Mouse (Mus musculus) hindbrain, embryonic 13.5 days (tissue): ENCODE data around the gene Gse1. TPM values are rescaled to one million over a fixed set of nuclear protein-coding genes. Genes with fewer than 3 reads are reported as not detected.

Experiments used
- ATAC-seq: fragments of 200-750 bp; cut with Nextera tagmentation; 2 replicates; pipeline ENCODE4 v1.8.0; 2017; ENCODE audit warnings: moderate TSS enrichment; ENCODE audit not compliant: low FRiP score
- H3K27ac ChIP-seq: fragments of 300-500 bp; sonication (generic); 2 replicates; pipeline ENCODE4 v1.5.1; 2015; ENCODE audit warnings: inconsistent platforms, mild to moderate bottlenecking, moderate library complexity
- H3K27me3 ChIP-seq: fragments of 300-500 bp; sonication (generic); 2 replicates; pipeline ENCODE4 v1.6.1; 2015; ENCODE audit warnings: mild to moderate bottlenecking, inconsistent platforms
- H3K36me3 ChIP-seq: fragments of 300-500 bp; sonication (generic); 2 replicates; pipeline ENCODE4 v1.6.1; 2015; ENCODE audit warnings: mild to moderate bottlenecking, inconsistent platforms
- H3K4me1 ChIP-seq: fragments of 300-500 bp; sonication (generic); replicated peaks from 2 replicates; pipeline ENCODE4 v1.6.1; 2015; ENCODE audit warnings: inconsistent platforms
- H3K4me2 ChIP-seq: fragments of 300-500 bp; sonication (generic); 2 replicates; pipeline ENCODE4 v1.6.1; 2015; ENCODE audit warnings: inconsistent platforms, mild to moderate bottlenecking, moderate library complexity
- H3K4me3 ChIP-seq: fragments of 300-500 bp; sonication (generic); 2 replicates; pipeline ENCODE4 v1.5.1; 2015; ENCODE audit warnings: mild to moderate bottlenecking, inconsistent platforms
- H3K9ac ChIP-seq: fragments of 300-500 bp; sonication (generic); 2 replicates; pipeline ENCODE4 v1.6.1; 2015; ENCODE audit warnings: mild to moderate bottlenecking, inconsistent platforms
- H3K9me3 ChIP-seq: fragments of 300-500 bp; sonication (generic); 2 replicates; pipeline ENCODE4 v1.6.1; 2016; ENCODE audit warnings: inconsistent platforms
- WGBS: fragments of 180-500 bp; shearing (Covaris S2); methylation state at CpG from one replicate; pipeline ENCODE4 v1.1.7; 2015; 5-methylcytosine and 5-hydroxymethylcytosine counted together
- polyA plus RNA-seq: library from polyadenylated mRNA; unstranded; fragments of >200 nt; fragmentation: Nextera tagmentation; extraction: Ambion mirVana; gene quantifications from 2 replicates; pipeline ENCODE4 v1.2.1, GENCODE M21; 2015

The Gse1 gene
- polyA plus RNA-seq, 1 experiment from 2014 or later: 22.1 TPM

- no peaks in the 10 kb centered on the region for H3K36me3 ChIP-seq
- peak overlapping the region; percentile 66 for H3K27ac ChIP-seq
- 0 out of 2 replicates have a peak overlapping the region, but pooled peaks have one; percentile 43 for H3K9ac ChIP-seq
- WGBS: 3% methylated on average over 21 of the region's 21 CpGs
- 0 out of 2 replicates have a peak overlapping the region, but pooled peaks have one; percentile 4 for H3K4me3 ChIP-seq
- ATAC-seq: peak; percentile 46
- H3K4me1 ChIP-seq: peaks cover 99% of the 10 kb centered on the region
- H3K9me3 ChIP-seq: no peaks in the 10 kb centered on the region
- H3K4me2 ChIP-seq: peak overlapping the region; percentile 41
- H3K27me3 ChIP-seq: no peaks in the 10 kb centered on the region
Observed at GRCm38 (mm10) chr8:120509136-120510034, 281.1 kb downstream of the Gse1 start.

DNA sequence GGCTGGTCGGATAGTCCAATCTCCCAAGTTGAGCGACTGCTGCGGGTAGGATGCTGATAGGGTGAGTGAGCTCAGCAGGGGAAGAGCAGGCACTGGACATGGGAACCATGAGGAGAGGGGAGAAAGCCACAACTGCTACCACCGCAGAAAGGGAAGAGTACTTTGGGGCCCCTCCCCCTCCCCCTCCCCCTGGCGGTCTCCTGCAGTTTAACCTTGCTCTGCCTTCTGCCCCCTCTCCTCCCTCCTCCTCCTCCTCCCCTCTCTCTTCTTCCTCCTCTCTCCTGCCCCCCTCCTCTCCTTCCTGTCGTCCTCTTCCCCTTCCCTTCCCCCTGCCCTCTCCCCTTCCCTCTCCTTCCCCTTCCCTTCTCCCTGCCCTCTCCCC lies 281.8 kb downstream of the Gse1 start:
- Histone ChIP-seq H3K9ac (0 out of 2 replicates have a peak overlapping the region, but pooled peaks have one; percentile 43), H3K9me3 (no peaks in the 10 kb centered on the region), H3K4me3 (no peak overlapping the region), H3K4me1 (peaks cover 99% of the 10 kb centered on the region), H3K27me3 (no peaks in the 10 kb centered on the region), H3K4me2 (peak overlapping the region; percentile 41), H3K27ac (peak overlapping the region; percentile 66), H3K36me3 (no peaks in the 10 kb centered on the region)
- ATAC-seq: no peak
- WGBS: 0% methylated on average over 6 of the region's 6 CpGs

- no peaks in the 10 kb centered on the region for H3K9me3 ChIP-seq
- H3K9ac ChIP-seq: peak overlapping the region; percentile 51
- H3K27ac ChIP-seq: peak overlapping the region; percentile 89; the same call in 1 of the 2 replicates
- WGBS: 23% methylated on average over 5 of the region's 5 CpGs
- peak overlapping the region; percentile 17; the same call in 1 of the 2 replicates for H3K4me2 ChIP-seq
- H3K27me3 ChIP-seq: no peaks in the 10 kb centered on the region
- H3K36me3 ChIP-seq: no peaks in the 10 kb centered on the region
- H3K4me3 ChIP-seq: no peak overlapping the region
- ATAC-seq: no peak
- H3K4me1 ChIP-seq: peaks cover 99% of the 10 kb centered on the region
Observed at GRCm38 (mm10) chr8:120510863-120511457, 282.7 kb downstream of the Gse1 start.

DNA sequence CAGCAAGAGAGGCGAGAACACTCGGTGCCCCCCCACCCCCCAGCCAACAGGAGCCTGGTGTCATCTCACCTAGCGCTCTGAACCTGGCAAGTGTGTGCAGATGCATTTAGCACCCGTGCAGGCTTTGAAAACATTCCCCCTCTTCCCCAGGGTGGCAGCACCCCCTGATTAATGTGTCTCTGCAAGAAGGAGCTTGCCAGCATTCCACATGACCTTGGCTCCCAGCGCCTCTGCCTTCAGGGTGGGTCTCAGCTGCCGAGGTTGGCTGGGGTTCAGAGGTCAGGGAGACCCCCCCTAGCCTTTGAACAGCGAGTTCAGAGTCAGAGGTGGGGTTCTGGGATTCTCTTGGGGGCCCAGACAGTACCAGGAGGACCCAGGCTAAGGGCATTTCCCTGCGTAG lies 283.5 kb downstream of the Gse1 start:
- H3K27me3 ChIP-seq: no peaks in the 10 kb centered on the region
- no peak for ATAC-seq
- H3K9me3 ChIP-seq: no peaks in the 10 kb centered on the region
- peaks cover 99% of the 10 kb centered on the region for H3K4me1 ChIP-seq
- peak overlapping the region; percentile 51; the same call in 1 of the 2 replicates for H3K9ac ChIP-seq
- H3K4me3 ChIP-seq: no peak overlapping the region
- WGBS: 25% methylated on average over 8 of the region's 8 CpGs
- H3K4me2 ChIP-seq: peak overlapping the region; percentile 17
- H3K27ac ChIP-seq: peak overlapping the region; percentile 89
- H3K36me3 ChIP-seq: no peaks in the 10 kb centered on the region

DNA sequence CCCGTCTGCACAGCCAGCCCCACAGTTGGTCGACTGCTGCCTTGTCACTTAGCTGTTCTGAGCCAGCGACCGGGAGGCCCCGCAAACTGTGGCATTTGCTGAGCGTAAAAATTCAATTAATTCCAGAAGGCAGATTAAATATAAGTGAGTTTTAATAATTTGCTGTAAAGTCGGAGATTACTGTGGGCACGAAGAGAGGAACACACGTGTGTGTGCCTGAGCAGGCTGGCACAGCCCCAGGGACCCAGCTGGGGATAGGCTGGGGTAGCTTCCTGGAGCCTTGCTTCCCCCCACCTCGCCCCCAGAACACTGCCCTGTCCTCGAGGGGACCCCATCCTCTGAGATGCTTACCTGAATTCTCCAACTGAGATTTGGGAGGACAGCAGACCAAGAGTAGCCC lies 284.1 kb downstream of the Gse1 start:
- Histone ChIP-seq H3K9me3 (no peaks in the 10 kb centered on the region), H3K27me3 (no peaks in the 10 kb centered on the region), H3K4me1 (peaks cover 100% of the 10 kb centered on the region), H3K9ac (peak overlapping the region; percentile 51; the same call in 1 of the 2 replicates), H3K4me2 (peak overlapping the region; percentile 17), H3K27ac (peak overlapping the region; percentile 89), H3K36me3 (no peaks in the 10 kb centered on the region), H3K4me3 (no peak overlapping the region)
- ATAC-seq: no peak
- WGBS: 21% methylated on average over 11 of the region's 11 CpGs

DNA sequence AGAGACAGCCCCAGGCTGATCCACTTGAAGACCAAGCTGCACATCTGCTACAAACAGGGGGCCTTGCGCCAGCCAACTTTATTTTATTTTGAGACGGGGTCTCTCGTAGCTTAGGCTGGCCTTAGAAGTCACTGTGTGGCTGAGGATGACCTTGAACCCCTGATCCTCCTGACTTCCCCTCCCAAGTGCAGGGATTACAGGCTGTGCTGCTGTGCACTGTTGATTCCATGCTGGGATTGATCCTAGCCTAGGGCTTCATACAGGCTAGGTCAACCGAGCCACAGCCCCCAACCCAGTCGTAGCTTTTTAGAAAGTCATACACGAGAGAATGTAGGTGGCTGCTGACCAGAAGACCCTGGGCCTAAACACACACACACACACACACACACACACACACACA lies 284.9 kb downstream of the Gse1 start:
- Histone ChIP-seq H3K27ac (peak overlapping the region; percentile 89), H3K9me3 (no peaks in the 10 kb centered on the region), H3K4me3 (no peak overlapping the region), H3K4me2 (peak overlapping the region; percentile 40; the same call in 1 of the 2 replicates), H3K4me1 (peaks cover 100% of the 10 kb centered on the region), H3K9ac (peak overlapping the region; percentile 66; the same call in 1 of the 2 replicates), H3K36me3 (no peaks in the 10 kb centered on the region), H3K27me3 (no peaks in the 10 kb centered on the region)
- ATAC-seq: no peak
- WGBS: 33% methylated on average over 6 of the region's 6 CpGs

GRCm38 (mm10) chr8:120513638-120514461 lies 285.6 kb downstream of the Gse1 start:
- Histone ChIP-seq H3K4me3 (no peak overlapping the region), H3K27ac (peak overlapping the region; percentile 89), H3K4me1 (peaks cover 100% of the 10 kb centered on the region), H3K9me3 (no peaks in the 10 kb centered on the region), H3K9ac (peak overlapping the region; percentile 66), H3K4me2 (peak overlapping the region; percentile 40), H3K36me3 (no peaks in the 10 kb centered on the region), H3K27me3 (no peaks in the 10 kb centered on the region)
- ATAC-seq: peak; percentile 32; the same call in 1 of the 2 replicates
- WGBS: 6% methylated on average over 26 of the region's 26 CpGs

DNA sequence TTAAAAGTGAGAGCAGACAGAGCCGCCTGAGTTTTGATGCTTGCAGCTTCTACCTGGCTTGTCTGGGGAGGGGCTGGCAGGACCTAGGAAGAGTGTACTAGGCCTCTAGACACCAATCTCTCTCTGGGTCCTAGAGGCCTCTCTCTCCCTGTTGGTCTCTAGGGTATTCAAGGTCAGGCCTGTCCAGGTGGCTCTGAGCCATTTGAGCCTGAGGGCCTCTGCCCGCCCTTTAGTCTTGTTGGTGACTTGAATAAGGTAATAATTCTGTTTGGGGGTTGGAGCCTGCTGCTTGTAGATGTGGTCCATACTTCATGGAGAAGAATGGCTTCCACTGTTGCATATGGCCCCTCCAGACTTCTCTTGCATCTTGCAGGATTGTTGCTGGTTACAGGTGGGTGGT lies 287.0 kb downstream of the Gse1 start:
- 90% methylated on average over 2 of the region's 2 CpGs for WGBS
- Histone ChIP-seq H3K9me3 (no peaks in the 10 kb centered on the region), H3K9ac (no peak overlapping the region), H3K4me1 (peaks cover 100% of the 10 kb centered on the region), H3K4me3 (no peak overlapping the region), H3K4me2 (no peak overlapping the region), H3K27me3 (no peaks in the 10 kb centered on the region), H3K36me3 (no peaks in the 10 kb centered on the region), H3K27ac (peak overlapping the region; percentile 89)
- ATAC-seq: no peak

DNA sequence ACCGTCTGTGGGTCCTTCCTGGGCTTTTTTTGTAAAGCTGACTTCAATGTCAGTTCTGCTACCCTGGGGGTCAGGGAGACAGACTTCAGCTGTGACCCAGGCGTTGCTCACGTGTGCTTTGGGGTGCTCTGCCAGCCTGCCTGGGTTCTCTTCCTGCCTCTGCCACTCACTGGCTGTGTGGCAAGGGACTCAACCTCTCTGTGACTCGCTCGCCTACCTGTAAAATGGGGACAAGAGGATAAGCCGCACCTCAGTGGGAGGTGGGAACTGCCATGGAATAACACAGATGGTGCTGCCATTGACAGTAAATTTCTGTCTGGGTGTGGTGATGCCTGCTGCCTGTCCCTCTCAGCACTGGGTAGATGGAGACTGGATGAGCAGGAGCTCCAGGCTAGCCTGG lies 287.4 kb downstream of the Gse1 start:
- no peaks in the 10 kb centered on the region for H3K36me3 ChIP-seq
- no peak overlapping the region for H3K9ac ChIP-seq
- no peaks in the 10 kb centered on the region for H3K9me3 ChIP-seq
- H3K27ac ChIP-seq: peak overlapping the region; percentile 89; the same call in 1 of the 2 replicates
- H3K4me3 ChIP-seq: no peak overlapping the region
- H3K27me3 ChIP-seq: no peaks in the 10 kb centered on the region
- no peak for ATAC-seq
- H3K4me1 ChIP-seq: peaks cover 100% of the 10 kb centered on the region
- H3K4me2 ChIP-seq: no peak overlapping the region
- WGBS: 85% methylated on average over 6 of the region's 6 CpGs

DNA sequence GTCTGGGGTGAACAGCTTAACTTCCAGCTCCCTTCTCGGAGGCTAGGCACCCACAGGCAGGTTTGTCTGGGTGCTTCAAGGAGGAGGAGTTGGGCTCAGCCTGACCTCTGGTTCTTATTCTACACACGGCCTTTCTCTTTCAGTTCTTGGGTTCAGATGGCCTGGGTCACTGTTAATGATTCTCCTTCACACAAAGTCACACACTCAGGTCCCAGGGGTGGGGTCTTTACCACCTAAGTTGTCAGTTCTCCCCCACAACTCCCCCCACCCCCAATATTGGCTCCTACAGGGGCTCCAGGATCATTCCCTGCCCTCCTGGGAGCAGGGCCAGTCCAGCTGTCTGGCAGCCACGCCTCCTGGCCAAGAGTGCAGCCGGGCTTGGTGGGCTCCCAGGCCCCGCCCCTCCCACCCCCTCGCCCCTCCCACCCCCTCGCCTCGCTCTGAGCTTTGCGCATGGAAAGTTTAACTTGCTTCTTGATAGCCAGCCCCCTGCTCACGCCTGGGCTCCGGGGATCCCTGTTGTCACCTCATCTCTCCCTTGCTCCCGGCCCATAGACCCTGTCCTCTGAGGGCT lies 288.0 kb downstream of the Gse1 start:
- Histone ChIP-seq H3K36me3 (no peaks in the 10 kb centered on the region), H3K27ac (peak overlapping the region; percentile 69), H3K9ac (no peak overlapping the region), H3K4me3 (no peak overlapping the region), H3K4me2 (no peak overlapping the region), H3K27me3 (no peaks in the 10 kb centered on the region), H3K4me1 (peaks cover 100% of the 10 kb centered on the region), H3K9me3 (no peaks in the 10 kb centered on the region)
- 16% methylated on average over 10 of the region's 12 CpGs for WGBS
- no peak for ATAC-seq

GRCm38 (mm10) chr8:120517666-120518410 lies 289.6 kb downstream of the Gse1 start:
- H3K9ac ChIP-seq: peak overlapping the region; percentile 35

More at GRCm38 (mm10) chr8:120517666-120518410, 289.6 kb downstream of the Gse1 start:
- Histone ChIP-seq H3K27ac (peak overlapping the region; percentile 69), H3K4me1 (peaks cover 98% of the 10 kb centered on the region), H3K9me3 (no peaks in the 10 kb centered on the region), H3K27me3 (no peaks in the 10 kb centered on the region), H3K4me2 (no peak overlapping the region; the same call in 1 of the 2 replicates), H3K36me3 (no peaks in the 10 kb centered on the region), H3K4me3 (no peak overlapping the region)
- WGBS: 31% methylated on average over 11 of the region's 11 CpGs
- ATAC-seq: no peak
